Comparison of ENCODE assay signal across 8 mouse cellular contexts in genomic region chr7:126584506-126584977, GRCm38 (mm10). TPM values are rescaled to one million over a fixed set of nuclear protein-coding genes. Genes with fewer than 3 reads are reported as not detected.
DNase-seq lines count a peak whose midpoint lies in the region; ATAC-seq and TF ChIP-seq lines count a peak whose summit lies in the region.

TSS of gene Apobr (plus strand) at chr7:126584942.

- no peak within 1 kb of the TSS for H3K9ac ChIP-seq in limb, embryonic 13.5 days

- H3K27me3 ChIP-seq in forebrain, embryonic 10.5 days (ENCODE audit: poor library complexity, severe bottlenecking) = peaks cover 53% of the 10 kb centered on the region
- peaks cover 16% of the 10 kb centered on the region; the same call in 1 of the 2 replicates for H3K27me3 ChIP-seq in limb, embryonic 13.5 days

- peaks cover 35% of the 10 kb centered on the region for H3K4me1 ChIP-seq in forebrain, embryonic 10.5 days
- H3K4me1 ChIP-seq in limb, embryonic 13.5 days = peaks cover 12% of the 10 kb centered on the region

- H3K36me3 ChIP-seq in forebrain, embryonic 10.5 days (replicated peaks) = 0 out of 2 replicates have a peak, but pooled peaks cover 7% of the 10 kb centered on the region
- H3K36me3 ChIP-seq in limb, embryonic 13.5 days = 0 out of 2 replicates have a peak, but pooled peaks cover 3% of the 10 kb centered on the region

- TF ChIP-seq CTCF in layer of hippocampus, adult 2 months (conservative IDR thresholded peaks at IDR 0.05) = no peak

- no peaks in the 10 kb centered on the region for H3K9me3 ChIP-seq in forebrain, embryonic 10.5 days
- no peaks in the 10 kb centered on the region for H3K9me3 ChIP-seq in limb, embryonic 13.5 days

- 77% methylated on average over 8 of the region's 8 CpGs for whole genome bisulfite sequencing in forebrain, embryonic 10.5 days
- 71% methylated on average over 8 of the region's 8 CpGs for WGBS in limb, embryonic 13.5 days

- peak within 1 kb of the TSS; percentile 97 for H3K27ac ChIP-seq in layer of hippocampus, adult 2 months
- H3K27ac ChIP-seq in forebrain, embryonic 10.5 days = peak within 1 kb of the TSS; percentile 91
- H3K27ac ChIP-seq in limb, embryonic 13.5 days = no peak within 1 kb of the TSS

- no peak for ATAC-seq in limb, embryonic 13.5 days (ENCODE audit: low FRiP score, low read depth)

- DNase-seq in layer of hippocampus, adult 2 months (ENCODE audit: low spot score in 2 of 2) = no peak
- DNase-seq in layer of hippocampus, postnatal 10 days (ENCODE audit: low spot score in 2 of 2) = no peak
- DNase-seq in forebrain, embryonic 10.5 days (ENCODE audit: extremely low spot score, low spot score) = no peak
- DNase-seq in monocyte, adult 2 months (ENCODE audit: low read depth in 1 of 2, low spot score in 2 of 2) = peak; percentile 62 to 72
- DNase-seq in layer of hippocampus, postnatal 36 days = no peak
- no peak for DNase-seq in cerebellum, postnatal 36 days
- DNase-seq in left cerebral cortex, adult 11 months (ENCODE audit: low spot score) = no peak

- H3K4me3 ChIP-seq in layer of hippocampus, adult 2 months = peak within 1 kb of the TSS; percentile 86
- peak within 1 kb of the TSS; percentile 69 for H3K4me3 ChIP-seq in forebrain, embryonic 10.5 days
- H3K4me3 ChIP-seq in limb, embryonic 13.5 days = peak within 1 kb of the TSS; percentile 60

- H3K4me2 ChIP-seq in limb, embryonic 13.5 days (replicated peaks) = peak within 1 kb of the TSS; percentile 81

RNA-seq across cellular contexts. Expression of gene Apobr, which starts in this region (rescaled TPM):
- total RNA-seq in layer of hippocampus, adult 2 months (2021) = under 1 TPM; 0.37 to 0.44 TPM
- total RNA-seq in layer of hippocampus, postnatal 10 days (2021) = under 1 TPM; 0.43 to 0.51 TPM
- polyA plus RNA-seq in forebrain, embryonic 10.5 days (2016; fragmentation: Nextera tagmentation; extraction: Ambion mirVana) = 0.67 and 0.79 TPM in 2 replicates
- 0.71 and 0.72 TPM in 2 replicates for polyA plus RNA-seq in limb, embryonic 13.5 days (2015; fragmentation: Nextera tagmentation; extraction: Ambion mirVana)
- total RNA-seq in layer of hippocampus, postnatal 36 days (2021) = under 1 TPM; 0.40 to 0.42 TPM

Comparison
In these comparisons a context has a peak if more than half of its experiments do, and no peak if none do; other contexts are left out.
1. DNase-seq: peak in monocyte, adult 2 months (2 of 2); none in layer of hippocampus, adult 2 months (0 of 2), layer of hippocampus, postnatal 10 days (0 of 2), forebrain, embryonic 10.5 days (single experiment), layer of hippocampus, postnatal 36 days (0 of 2), cerebellum, postnatal 36 days (0 of 2) and left cerebral cortex, adult 11 months (single experiment).
2. Peak in every context shown above with its lines, with median percentiles within 50 percentile points of each other: H3K4me3 ChIP-seq.